Mouse (Mus musculus) MEL (cell line): ENCODE data around the gene Pax3.

Experiments
- CHD1 ChIP-seq: IDR thresholded peaks from 2 replicates; pipeline ENCODE4 v1.6.1; 2012; ENCODE audit warnings: low read depth, mild to moderate bottlenecking, inconsistent platforms, low read length, improper control_type of control experiment
- CTCF ChIP-seq, 3 experiments: IDR thresholded peaks in 2 of 3; conservative IDR thresholded peaks in 1 of 3; 2 replicates each; pipeline ENCODE4 v1.5.1; 2011 to 2012; ENCODE audit warnings: low read length in 3 of 3, low read depth in 2 of 3, mild to moderate bottlenecking in 2 of 3, improper control_type of control experiment in 1 of 3, inconsistent platforms in 1 of 3, mixed read lengths in 1 of 3, moderate library complexity in 1 of 3; ENCODE audit not compliant: control insufficient read depth in 1 of 3, insufficient read depth in 1 of 3, poor library complexity in 1 of 3, severe bottlenecking in 1 of 3
- E2F4 ChIP-seq: IDR thresholded peaks from 2 replicates; pipeline ENCODE4 v1.6.1; 2011; ENCODE audit warnings: low read depth, low read length, improper control_type of control experiment, borderline replicate concordance
- EP300 ChIP-seq, 2 experiments: IDR thresholded peaks; 2 replicates each; pipeline ENCODE4 v1.6.1; 2011; ENCODE audit warnings: improper control_type of control experiment in 2 of 2, low read length in 2 of 2, low read depth in 1 of 2, mild to moderate bottlenecking in 1 of 2
- GATA1 ChIP-seq: IDR thresholded peaks from 2 replicates; pipeline ENCODE4 v1.6.1; 2011; ENCODE audit warnings: low read depth, low read length, improper control_type of control experiment
- HCFC1 ChIP-seq: IDR thresholded peaks from 2 replicates; pipeline ENCODE4 v1.6.1; 2012; ENCODE audit warnings: low read depth, mild to moderate bottlenecking, inconsistent platforms, low read length, improper control_type of control experiment, moderate library complexity
- MYC ChIP-seq: IDR thresholded peaks from 2 replicates; pipeline ENCODE4 v1.6.1; 2011; ENCODE audit warnings: low read depth, mild to moderate bottlenecking, low read length, improper control_type of control experiment, moderate library complexity
- POLR2A ChIP-seq, 2 experiments: IDR thresholded peaks; 2 replicates each; pipeline ENCODE4 v1.6.1; 2011 to 2012; ENCODE audit warnings: low read length in 2 of 2, mild to moderate bottlenecking in 2 of 2, control low read depth in 1 of 2, improper control_type of control experiment in 1 of 2, low read depth in 1 of 2, moderate library complexity in 1 of 2; ENCODE audit not compliant: control insufficient read depth in 1 of 2, insufficient read depth in 1 of 2, poor library complexity in 1 of 2
- POLR2AphosphoS2 ChIP-seq: IDR thresholded peaks from 2 replicates; pipeline ENCODE4 v1.6.1; 2011; ENCODE audit warnings: low read length, improper control_type of control experiment
- TCF12 ChIP-seq: IDR thresholded peaks from 2 replicates; pipeline ENCODE4 v1.6.1; 2014; ENCODE audit warnings: low read depth, mild to moderate bottlenecking, inconsistent platforms, low read length, improper control_type of control experiment, moderate library complexity
- ZNF384 ChIP-seq: IDR thresholded peaks from 2 replicates; pipeline ENCODE4 v1.6.1; 2012; ENCODE audit warnings: low read depth, mild to moderate bottlenecking, inconsistent platforms, low read length, improper control_type of control experiment

DNA sequence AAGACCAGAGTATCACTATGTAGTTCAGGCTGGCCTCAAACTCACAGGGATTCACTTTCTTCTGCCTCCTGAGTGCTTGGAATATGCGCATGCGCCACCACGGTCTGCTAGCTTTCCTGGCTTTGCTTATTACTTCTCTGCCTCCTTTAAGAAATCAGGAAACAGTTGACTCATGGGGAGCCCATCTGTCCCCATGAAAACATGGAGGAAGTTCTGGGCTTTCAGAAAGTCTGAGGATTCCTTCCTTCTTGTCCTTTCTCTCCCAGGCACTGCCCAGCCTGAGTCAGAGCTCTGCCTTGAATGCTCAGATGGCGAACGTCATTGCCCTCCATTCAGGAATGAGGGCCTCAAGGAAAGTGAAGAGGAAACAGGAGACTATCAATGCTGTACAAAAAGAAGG is 31.8 kb upstream of the Pax3 start:
- no peak for TF ChIP-seq E2F4
- TF ChIP-seq CTCF (IDR thresholded peaks at IDR 0.05 in 2 of 3, conservative IDR thresholded peaks at IDR 0.05 in 1 of 3; ENCODE audit: control insufficient read depth in 1 of 3, insufficient read depth in 1 of 3, low read depth in 2 of 3, low read length in 3 of 3, poor library complexity in 1 of 3, severe bottlenecking in 1 of 3) = no peak
- no peak for TF ChIP-seq ZNF384
- no peak for TF ChIP-seq POLR2AphosphoS2
- no peak for TF ChIP-seq CHD1
- TF ChIP-seq POLR2A (IDR thresholded peaks at IDR 0.05; ENCODE audit: control insufficient read depth in 1 of 2, insufficient read depth in 1 of 2, low read depth in 1 of 2, low read length in 2 of 2, poor library complexity in 1 of 2) = no peak
- TF ChIP-seq HCFC1 = no peak
- no peak for TF ChIP-seq GATA1
- no peak for TF ChIP-seq MYC
- no peak for TF ChIP-seq TCF12
- no peak for TF ChIP-seq EP300 (IDR thresholded peaks at IDR 0.05; ENCODE audit: low read depth in 1 of 2, low read length in 2 of 2)
